Mouse (Mus musculus) adrenal gland, adult 8-10 months (tissue): ENCODE measurements around the gene Trim50. TPM values are rescaled to one million over a fixed set of nuclear protein-coding genes. Genes with fewer than 3 reads are reported as not detected.
A peak's percentile ranks its signal among the peaks of the same experiment; 100 is the strongest.

Experiments used
- DNase-seq: peaks from one replicate; pipeline ENCODE4 v3.0.0; 2022
- microRNA-seq, 2 experiments: library from miRNA; unstranded; fragments of <30 nt; microRNA quantifications; one replicate each; pipeline ENCODE4 v1.2.0; 2022
- total RNA-seq, 4 experiments: library from RNA; stranded (reverse); gene quantifications; 2 replicates each; pipeline ENCODE4 v1.2.4; 2022

The Trim50 gene
- total RNA-seq, 4 experiments from 2014 or later = not detected

- DNase-seq = peak; percentile 92
Measured at GRCm38 (mm10) chr5:135369787-135370654, 16.9 kb downstream of the Trim50 start, which contains the start of gene Nsun5. Nsun5 (plus strand) TSS chr5:135369953.

- no peak for DNase-seq
Measured at GRCm38 (mm10) chr5:135371195-135371594, 18.1 kb downstream of the Trim50 start.

GRCm38 (mm10) chr5:135373601-135374000 lies 20.5 kb downstream of the Trim50 start:
- no peak for DNase-seq

- no peak for DNase-seq
Measured at GRCm38 (mm10) chr5:135375167-135375566, 22.1 kb downstream of the Trim50 start.

GRCm38 (mm10) chr5:135376341-135376740 lies 23.2 kb downstream of the Trim50 start:
- no peak for DNase-seq

- DNase-seq = no peak
Measured at GRCm38 (mm10) chr5:135380681-135381080, 27.6 kb downstream of the Trim50 start.

GRCm38 (mm10) chr5:135381356-135381925 lies 28.3 kb downstream of the Trim50 start:
- DNase-seq = no peak

GRCm38 (mm10) chr5:135382746-135383145 lies 29.7 kb downstream of the Trim50 start:
- DNase-seq = no peak

- no peak for DNase-seq
Measured at GRCm38 (mm10) chr5:135383771-135384170, 30.7 kb downstream of the Trim50 start.

- DNase-seq = peak; percentile 76
Measured at GRCm38 (mm10) chr5:135394004-135394823, 41.1 kb downstream of the Trim50 start, which contains the start of gene Pom121. Pom121 (minus strand) TSS chr5:135394546.

- no peak for DNase-seq
Measured at GRCm38 (mm10) chr5:135395826-135396225, 42.7 kb downstream of the Trim50 start.

GRCm38 (mm10) chr5:135399382-135399781 lies 46.3 kb downstream of the Trim50 start:
- DNase-seq = no peak

- peak; percentile 59 for DNase-seq
Measured at GRCm38 (mm10) chr5:135400244-135400643, 47.1 kb downstream of the Trim50 start.

- no peak for DNase-seq
Measured at GRCm38 (mm10) chr5:135404623-135405022, 51.5 kb downstream of the Trim50 start.

GRCm38 (mm10) chr5:135405437-135405836 lies 52.3 kb downstream of the Trim50 start:
- no peak for DNase-seq

GRCm38 (mm10) chr5:135408114-135408513 lies 55.0 kb downstream of the Trim50 start:
- no peak for DNase-seq

GRCm38 (mm10) chr5:135410266-135410665 lies 57.2 kb downstream of the Trim50 start:
- DNase-seq = peak; percentile 63

Small RNA genes lying within 50 kb of the gene (microRNA-seq; reads per million reads assigned to microRNA genes)
- 0.53 to 0.67 reads per million in 2 experiments for gene Mir7033

Other genes starting within 250 kb of the Trim50 start
- 10 to 100 TPM; 21.2 to 30.4 (median 25.6) TPM for gene Tbl2, start 203.6 kb upstream of the Trim50 start, total RNA-seq
- gene Bcl7b, start 185.0 kb upstream of the Trim50 start, total RNA-seq = 10 to 100 TPM; 65.5 to 89.7 (median 78.2) TPM
- gene Baz1b, start 166.0 kb upstream of the Trim50 start, total RNA-seq = 100 to 1,000 TPM in 1 of 4 experiments, 10 to 100 TPM in 3; 71.4 to 118 (median 94.8) TPM
- gene Fzd9, start 102.1 kb upstream of the Trim50 start, total RNA-seq = 10 to 100 TPM in 1 of 4 experiments, 1 to 10 TPM in 3; 2.8 to 10.5 (median 6.3) TPM
- under 1 TPM in 2 of 4 experiments, not detected in 2; 0.21 to 0.52 TPM for gene Fkbp6, start 3.3 kb upstream of the Trim50 start, total RNA-seq
- 10 to 100 TPM; 21.9 to 25.0 (median 22.9) TPM for gene Nsun5, start 16.7 kb downstream of the Trim50 start, total RNA-seq
- 10 to 100 TPM; 17.2 to 24.1 (median 22.5) TPM for gene Pom121, start 41.3 kb downstream of the Trim50 start, total RNA-seq
- 10 to 100 TPM; 18.9 to 39.9 (median 33.1) TPM for gene Hip1, start 191.8 kb downstream of the Trim50 start, total RNA-seq
- gene Ccl26, start 210.3 kb downstream of the Trim50 start, total RNA-seq = not detected
- gene Ccl24, start 219.8 kb downstream of the Trim50 start, total RNA-seq = 1 to 10 TPM in 1 of 4 experiments, under 1 TPM in 2, not detected in 1; 0.55 to 2.0 (median 0.71) TPM